Mouse (Mus musculus) embryonic fibroblast, embryonic 13.5 days (primary cell): ENCODE results near the gene Dock9.

Experiments used
- CTCF ChIP-seq: IDR thresholded peaks from 2 replicates; pipeline ENCODE4 v1.5.1; 2011; ENCODE audit warnings: mild to moderate bottlenecking, control low read depth, low read length, moderate library complexity, borderline replicate concordance; ENCODE audit not compliant: insufficient read depth
- POLR2A ChIP-seq: IDR thresholded peaks from 2 replicates; pipeline ENCODE4 v1.6.1; 2011; ENCODE audit warnings: low read depth, mild to moderate bottlenecking, control low read depth, low read length, moderate library complexity

DNA sequence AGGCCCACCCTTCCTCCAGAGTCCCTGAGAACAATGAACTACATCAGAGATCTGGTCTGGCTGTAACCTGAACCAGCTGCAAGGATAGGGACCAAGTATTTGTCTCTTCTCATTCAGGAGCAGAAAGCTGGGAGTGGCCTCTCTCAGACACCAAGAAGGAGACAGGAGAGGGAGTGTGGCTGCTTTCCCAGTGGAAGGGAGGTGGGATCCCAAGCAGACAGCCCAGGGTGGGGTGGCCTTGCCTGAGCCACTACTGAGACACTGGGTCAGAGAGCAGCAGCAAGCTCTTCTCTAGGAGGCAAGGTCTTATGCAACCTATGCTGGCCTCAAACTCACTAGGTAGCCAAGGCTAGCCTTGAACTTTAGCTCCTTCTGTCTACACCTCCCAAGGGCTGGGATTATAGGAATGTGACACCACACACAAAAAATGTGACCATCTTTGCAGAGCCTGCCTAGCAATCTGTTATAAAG, 121.5 kb downstream of the Dock9 start:
- TF ChIP-seq CTCF = no peak
- no peak for TF ChIP-seq POLR2A
